Mouse (Mus musculus): Measurements from ENCODE around the gene Hist4h4. TPM values are rescaled to one million over a fixed set of nuclear protein-coding genes. Genes with fewer than 3 reads are reported as not detected.

The Hist4h4 gene
- total and polyA plus RNA-seq, 2 experiments, result 0.21 to 9.9 TPM

DNA sequence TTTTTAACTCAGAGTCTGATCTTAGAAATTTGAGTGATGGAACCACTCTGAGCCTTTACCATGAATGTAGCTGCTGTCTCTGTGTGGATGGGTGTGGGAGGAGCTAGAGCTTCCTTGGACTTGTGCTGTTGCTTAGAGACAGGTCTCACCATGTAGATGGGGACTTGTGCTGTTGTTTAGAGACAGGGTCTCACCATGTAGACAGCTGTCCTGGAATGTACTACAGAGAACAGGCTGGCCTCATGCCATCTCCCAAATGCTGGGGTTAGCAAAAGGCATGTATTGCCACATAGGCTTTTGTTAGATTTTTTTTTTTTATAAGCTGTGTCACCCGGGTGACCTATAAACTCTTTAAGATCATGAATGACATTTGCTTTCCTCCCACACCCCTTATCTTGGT, 40.3 kb downstream of the Hist4h4 start:
- no peaks in the 10 kb centered on the region for H3K4me1 ChIP-seq (ENCODE audit: control insufficient read depth, insufficient read depth, low read length)
- H3K4me3 ChIP-seq (ENCODE audit: insufficient read depth, low read depth, low read length), result no peak overlapping the region
- no peaks in the 10 kb centered on the region for H3K36me3 ChIP-seq (ENCODE audit: control insufficient read depth, insufficient read depth, low read length)
- no peak overlapping the region for H3K9ac ChIP-seq (ENCODE audit: low read depth, low read length)
- TF ChIP-seq POLR2A (IDR thresholded peaks at IDR 0.05; ENCODE audit: extremely low read depth, insufficient read depth, low read length), result no peak
- no peak for TF ChIP-seq CTCF (IDR thresholded peaks at IDR 0.05; ENCODE audit: low read depth, low read length)
- no peaks in the 10 kb centered on the region for H3K79me2 ChIP-seq (ENCODE audit: control insufficient read depth, insufficient read depth, low read length)
- no peak overlapping the region for H3K27ac ChIP-seq (replicated peaks; ENCODE audit: insufficient read depth, low read depth, low read length)
- 26% methylated on average over 1 of the region's 1 CpGs for WGBS
- H3K27me3 ChIP-seq (ENCODE audit: control insufficient read depth, insufficient read depth, low read length), result no peaks in the 10 kb centered on the region
- no peak for DNase-seq (ENCODE audit: extremely low read depth, low read depth, low spot score)

Other genes with a start within 250 kb of the Hist4h4 start
- gene Plbd1, start 142.5 kb downstream of the Hist4h4 start, total RNA-seq (2014; rRNA removed), result 30.5 and 53.5 TPM in 2 replicates
- 27.5 and 31.4 TPM in 2 replicates for gene Plbd1, start 142.5 kb downstream of the Hist4h4 start, polyA plus RNA-seq (2012; rRNA removed)
- 0.55 and 2.6 TPM in 2 replicates for gene Gucy2c, start 22.6 kb downstream of the Hist4h4 start, total RNA-seq (2014; rRNA removed)
- 0.17 and 0.56 TPM in 2 replicates for gene Gucy2c, start 22.6 kb downstream of the Hist4h4 start, polyA plus RNA-seq (2012; rRNA removed)
- 53.1 and 63.8 TPM in 2 replicates for gene H2afj, start 3.8 kb upstream of the Hist4h4 start, total RNA-seq (2014; rRNA removed)
- gene H2afj, start 3.8 kb upstream of the Hist4h4 start, polyA plus RNA-seq (2012; rRNA removed), result 90.3 and 103 TPM in 2 replicates
- 0.18 and 1.1 TPM in 2 replicates for gene BC049715, start 23.2 kb upstream of the Hist4h4 start, total RNA-seq (2014; rRNA removed)
- 0.09 and 0.61 TPM in 2 replicates for gene BC049715, start 23.2 kb upstream of the Hist4h4 start, polyA plus RNA-seq (2012; rRNA removed)
- gene Wbp11, start 23.8 kb upstream of the Hist4h4 start, total RNA-seq (2014; rRNA removed), result 6.6 and 9.0 TPM in 2 replicates
- gene Wbp11, start 23.8 kb upstream of the Hist4h4 start, polyA plus RNA-seq (2012; rRNA removed), result 13.6 and 18.0 TPM in 2 replicates
- gene Smco3, start 31.0 kb upstream of the Hist4h4 start, total RNA-seq (2014; rRNA removed), result 0.07 TPM in 1 of 2 replicates, not detected in the other
- gene Smco3, start 31.0 kb upstream of the Hist4h4 start, polyA plus RNA-seq (2012; rRNA removed), result not detected in 2 replicates
- gene Art4, start 53.3 kb upstream of the Hist4h4 start, total RNA-seq (2014; rRNA removed), result 1.8 and 1.9 TPM in 2 replicates
- 0.93 and 1.1 TPM in 2 replicates for gene Art4, start 53.3 kb upstream of the Hist4h4 start, polyA plus RNA-seq (2012; rRNA removed)
- gene Mgp, start 71.4 kb upstream of the Hist4h4 start, total RNA-seq (2014; rRNA removed), result 10.0 and 10.9 TPM in 2 replicates
- gene Mgp, start 71.4 kb upstream of the Hist4h4 start, polyA plus RNA-seq (2012; rRNA removed), result 7.3 and 11.9 TPM in 2 replicates
- gene Erp27, start 117.8 kb upstream of the Hist4h4 start, total RNA-seq (2014; rRNA removed), result 0.40 and 1.8 TPM in 2 replicates
- 0.37 and 0.55 TPM in 2 replicates for gene Erp27, start 117.8 kb upstream of the Hist4h4 start, polyA plus RNA-seq (2012; rRNA removed)
- under 0.01 and 0.07 TPM in 2 replicates for gene Pde6h, start 119.4 kb upstream of the Hist4h4 start, total RNA-seq (2014; rRNA removed)
- 0.05 TPM in 1 of 2 replicates, not detected in the other for gene Pde6h, start 119.4 kb upstream of the Hist4h4 start, polyA plus RNA-seq (2012; rRNA removed)
- gene Arhgdib, start 137.5 kb upstream of the Hist4h4 start, total RNA-seq (2014; rRNA removed), result 5.3 and 7.7 TPM in 2 replicates
- 10.3 and 11.9 TPM in 2 replicates for gene Arhgdib, start 137.5 kb upstream of the Hist4h4 start, polyA plus RNA-seq (2012; rRNA removed)

Data from liver, adult 2 months (tissue).